Mouse (Mus musculus) liver, embryonic 15.5 days (tissue): Measurements from ENCODE around the gene Utp6. TPM values are rescaled to one million over a fixed set of nuclear protein-coding genes. Genes with fewer than 3 reads are reported as not detected.
A peak's percentile ranks its signal among the peaks of the same experiment; 100 is the strongest.
"Not testable (repeated sequence)": the region's sequence is repeated elsewhere in the genome, so short reads cannot be mapped to it uniquely, and the experiment has no call there.

Experiments
- ATAC-seq: fragments of 200-750 bp; cut with Nextera tagmentation; 2 replicates; pipeline ENCODE4 v1.8.0; 2017; ENCODE audit warnings: moderate number of reproducible peaks, mild to moderate bottlenecking, moderate library complexity; ENCODE audit not compliant: insufficient read depth
- H3K27ac ChIP-seq: fragments of 300-500 bp; sonication (generic); replicated peaks from 2 replicates; pipeline ENCODE4 v1.5.1; 2015; ENCODE audit warnings: mild to moderate bottlenecking, inconsistent platforms
- H3K27me3 ChIP-seq: fragments of 300-500 bp; sonication (generic); 2 replicates; pipeline ENCODE4 v1.6.1; 2015; ENCODE audit warnings: mild to moderate bottlenecking, inconsistent platforms
- H3K36me3 ChIP-seq: fragments of 300-500 bp; sonication (generic); replicated peaks from 2 replicates; pipeline ENCODE4 v1.6.1; 2015; ENCODE audit warnings: moderate library complexity, mild to moderate bottlenecking, inconsistent platforms
- H3K4me1 ChIP-seq: fragments of 300-500 bp; sonication (generic); replicated peaks from 2 replicates; pipeline ENCODE4 v1.6.1; 2015; ENCODE audit warnings: inconsistent platforms
- H3K4me2 ChIP-seq: fragments of 300-500 bp; sonication (generic); 2 replicates; pipeline ENCODE4 v1.6.1; 2015; ENCODE audit warnings: moderate library complexity, mild to moderate bottlenecking, inconsistent platforms
- H3K4me3 ChIP-seq: fragments of 300-500 bp; sonication (generic); replicated peaks from 2 replicates; pipeline ENCODE4 v1.5.1; 2015; ENCODE audit warnings: mild to moderate bottlenecking, inconsistent platforms
- H3K9ac ChIP-seq: fragments of 300-500 bp; sonication (generic); 2 replicates; pipeline ENCODE4 v1.6.1; 2015; ENCODE audit warnings: moderate library complexity, mild to moderate bottlenecking, inconsistent platforms
- H3K9me3 ChIP-seq: fragments of 300-500 bp; sonication (generic); replicated peaks from 2 replicates; pipeline ENCODE4 v1.6.1; 2016; ENCODE audit warnings: inconsistent platforms
- WGBS: fragments of 180-500 bp; shearing (Covaris S2); methylation state at CpG from one replicate; pipeline ENCODE4 v1.1.7; 2015; ENCODE audit warnings: mixed read lengths; ENCODE audit not compliant: insufficient replicate concordance; 5-methylcytosine and 5-hydroxymethylcytosine counted together
- polyA plus RNA-seq: library from polyadenylated mRNA; unstranded; fragments of >200 nt; fragmentation: Nextera tagmentation; extraction: Ambion mirVana; gene quantifications from 2 replicates; pipeline ENCODE4 v1.2.1, GENCODE M21; 2015

Gene Utp6
- polyA plus RNA-seq: 20.2 and 20.9 TPM in 2 replicates

- Histone ChIP-seq H3K36me3 (peaks cover 26% of the 10 kb centered on the region), H3K27me3 (no peaks in the 10 kb centered on the region), H3K4me3 (peak within 1 kb of the TSS; percentile 75), H3K4me2 (peak within 1 kb of the TSS; percentile 87), H3K27ac (peak within 1 kb of the TSS; percentile 86), H3K9ac (peak within 1 kb of the TSS; percentile 68), H3K9me3 (no peaks in the 10 kb centered on the region), H3K4me1 (peaks cover 16% of the 10 kb centered on the region)
- peak; percentile 97 for ATAC-seq
- WGBS: under 1% methylated on average over 46 of the region's 46 CpGs
Measured at GRCm38 (mm10) chr11:79962125-79962876, at the start of gene Utp6. TSS of gene Utp6 (minus strand) at chr11:79962390.

GRCm38 (mm10) chr11:79994271-79994988 lies 32.2 kb upstream of the Utp6 start:
- no peaks in the 10 kb centered on the region for H3K27me3 ChIP-seq
- H3K4me3 ChIP-seq: peak overlapping the region; percentile 99
- no peaks in the 10 kb centered on the region for H3K9me3 ChIP-seq
- WGBS: 2% methylated on average over 7 of the region's 7 CpGs
- H3K27ac ChIP-seq: peak overlapping the region; percentile 98
- H3K36me3 ChIP-seq: peaks cover 26% of the 10 kb centered on the region
- ATAC-seq: no peak
- peak overlapping the region; percentile 99 for H3K9ac ChIP-seq
- H3K4me1 ChIP-seq: peaks cover 13% of the 10 kb centered on the region
- peak overlapping the region; percentile 60 for H3K4me2 ChIP-seq

GRCm38 (mm10) chr11:79993356-79994270 lies 31.4 kb upstream of the Utp6 start:
- WGBS: under 1% methylated on average over 74 of the region's 74 CpGs

GRCm38 (mm10) chr11:79992592-79993355 lies 30.6 kb upstream of the Utp6 start, which contains the start of gene Suz12:
TSS of gene Suz12 (plus strand) at chr11:79993106.
- Histone ChIP-seq H3K27ac (peak within 1 kb of the TSS; percentile 98), H3K4me3 (peak within 1 kb of the TSS; percentile 99), H3K4me1 (peaks cover 13% of the 10 kb centered on the region), H3K36me3 (peaks cover 16% of the 10 kb centered on the region), H3K9ac (peak within 1 kb of the TSS; percentile 99), H3K27me3 (no peaks in the 10 kb centered on the region), H3K9me3 (no peaks in the 10 kb centered on the region), H3K4me2 (peak within 1 kb of the TSS; percentile 85)
- WGBS: under 1% methylated on average over 74 of the region's 74 CpGs
- peak; percentile 90 for ATAC-seq

More at GRCm38 (mm10) chr11:79993356-79994270, 31.4 kb upstream of the Utp6 start:
- Histone ChIP-seq H3K4me3 (peak overlapping the region; percentile 99), H3K27me3 (no peaks in the 10 kb centered on the region), H3K9ac (peak overlapping the region; percentile 99), H3K27ac (peak overlapping the region; percentile 98), H3K4me2 (peak overlapping the region; percentile 60), H3K4me1 (peaks cover 13% of the 10 kb centered on the region), H3K36me3 (peaks cover 20% of the 10 kb centered on the region), H3K9me3 (no peaks in the 10 kb centered on the region)
- ATAC-seq: peak; percentile 17

- Histone ChIP-seq H3K4me1 (peaks cover 13% of the 10 kb centered on the region), H3K27ac (peak overlapping the region; percentile 98), H3K4me2 (peak overlapping the region; percentile 85), H3K27me3 (no peaks in the 10 kb centered on the region), H3K4me3 (peak overlapping the region; percentile 99), H3K9ac (peak overlapping the region; percentile 83), H3K9me3 (no peaks in the 10 kb centered on the region), H3K36me3 (peaks cover 12% of the 10 kb centered on the region)
- 14% methylated on average over 20 of the region's 21 CpGs for WGBS
- no peak for ATAC-seq
Measured at GRCm38 (mm10) chr11:79992035-79992591, 29.9 kb upstream of the Utp6 start.

GRCm38 (mm10) chr11:79991600-79991999 lies 29.4 kb upstream of the Utp6 start:
- H3K9me3 ChIP-seq: no peaks in the 10 kb centered on the region
- 0 out of 2 replicates have a peak overlapping the region, but pooled peaks have one; percentile 99 for H3K4me3 ChIP-seq
- H3K27ac ChIP-seq: no peak overlapping the region
- peak overlapping the region; percentile 85 for H3K4me2 ChIP-seq
- H3K36me3 ChIP-seq: peaks cover 7% of the 10 kb centered on the region
- no peaks in the 10 kb centered on the region for H3K27me3 ChIP-seq
- ATAC-seq: no peak
- H3K9ac ChIP-seq: no peak overlapping the region
- 73% methylated on average over 5 of the region's 5 CpGs for WGBS
- peaks cover 13% of the 10 kb centered on the region for H3K4me1 ChIP-seq

- H3K9me3 ChIP-seq: no peaks in the 10 kb centered on the region
- H3K36me3 ChIP-seq: no peaks in the 10 kb centered on the region
- H3K4me3 ChIP-seq: no peak overlapping the region
- ATAC-seq: no peak
- H3K27ac ChIP-seq: no peak overlapping the region
- H3K4me2 ChIP-seq: no peak overlapping the region
- no peak overlapping the region for H3K9ac ChIP-seq
- no peaks in the 10 kb centered on the region for H3K27me3 ChIP-seq
- WGBS: 66% methylated on average over 2 of the region's 2 CpGs
- H3K4me1 ChIP-seq: peaks cover 11% of the 10 kb centered on the region
Measured at GRCm38 (mm10) chr11:79990120-79990519, 27.9 kb upstream of the Utp6 start.

- H3K9ac ChIP-seq: no peak overlapping the region
- no peak overlapping the region for H3K27ac ChIP-seq
- no peak overlapping the region for H3K4me2 ChIP-seq
- H3K4me3 ChIP-seq: no peak overlapping the region
- no peaks in the 10 kb centered on the region for H3K27me3 ChIP-seq
- no peaks in the 10 kb centered on the region for H3K9me3 ChIP-seq
- H3K36me3 ChIP-seq: no peaks in the 10 kb centered on the region
- H3K4me1 ChIP-seq: peaks cover 10% of the 10 kb centered on the region
- ATAC-seq: no peak
- 58% methylated on average over 3 of the region's 3 CpGs for whole genome bisulfite sequencing
Measured at GRCm38 (mm10) chr11:79987896-79988295, 25.7 kb upstream of the Utp6 start.

- Histone ChIP-seq H3K4me2 (no peak overlapping the region), H3K27me3 (no peaks in the 10 kb centered on the region), H3K9ac (no peak overlapping the region), H3K27ac (no peak overlapping the region), H3K36me3 (no peaks in the 10 kb centered on the region), H3K9me3 (no peaks in the 10 kb centered on the region), H3K4me1 (peaks cover 5% of the 10 kb centered on the region), H3K4me3 (no peak overlapping the region)
- WGBS: 75% methylated on average over 4 of the region's 4 CpGs
- ATAC-seq: no peak
Measured at GRCm38 (mm10) chr11:79986886-79987285, 24.7 kb upstream of the Utp6 start.

- not testable (repeated sequence) for H3K4me2 ChIP-seq, H3K9me3 ChIP-seq, H3K4me3 ChIP-seq, H3K36me3 ChIP-seq, H3K9ac ChIP-seq, ATAC-seq, H3K27ac ChIP-seq
- Histone ChIP-seq H3K27me3 (peaks cover 41% of the 10 kb centered on the region), H3K4me1 (peaks cover 14% of the 10 kb centered on the region)
- WGBS: 71% methylated on average over 4 of the region's 4 CpGs
Measured at GRCm38 (mm10) chr11:79977747-79978146, 15.6 kb upstream of the Utp6 start.
